Mouse (Mus musculus): Measurements from ENCODE around the gene Kif14. TPM values are rescaled to one million over a fixed set of nuclear protein-coding genes. Genes with fewer than 3 reads are reported as not detected.
A peak's percentile ranks its signal among the peaks of the same experiment; 100 is the strongest.
"Not testable (repeated sequence)": the region's sequence is repeated elsewhere in the genome, so short reads cannot be mapped to it uniquely, and the experiment has no call there.

Kif14 gene
- polyA plus RNA-seq, 2 experiments from 2014 or later: 1.6 to 3.8 TPM

GRCm38 (mm10) chr1:136492232-136492631, 26.1 kb downstream of the Kif14 start:
- no peak for ATAC-seq

GRCm38 (mm10) chr1:136499317-136499716, 33.2 kb downstream of the Kif14 start:
- no peak for ATAC-seq

- ATAC-seq: no peak
Observed at GRCm38 (mm10) chr1:136502936-136503335, 36.8 kb downstream of the Kif14 start.

- ATAC-seq: not testable (repeated sequence)
Observed at GRCm38 (mm10) chr1:136506255-136506654, 40.1 kb downstream of the Kif14 start.

DNA sequence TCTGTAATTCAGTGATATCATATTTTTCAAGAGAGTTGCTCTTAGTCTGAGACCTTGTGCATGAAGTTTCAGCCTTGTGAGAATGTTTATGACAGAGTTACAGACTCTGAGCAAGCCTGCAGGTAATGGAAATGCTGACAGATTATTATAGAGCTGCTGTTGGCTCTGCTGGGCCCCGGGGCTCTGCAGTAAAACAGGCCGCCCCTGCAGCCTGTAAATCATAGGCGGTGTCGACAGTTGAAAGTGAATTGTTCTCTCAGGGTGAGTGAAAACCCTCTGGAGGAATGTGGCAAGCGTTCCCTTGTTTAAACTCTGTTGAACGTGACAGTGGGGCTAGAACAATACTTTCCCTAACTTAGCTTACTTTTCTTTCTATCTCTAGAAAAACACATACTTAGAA, 46.2 kb downstream of the Kif14 start:
- ATAC-seq: no peak

- ATAC-seq: no peak
Observed at GRCm38 (mm10) chr1:136513181-136513580, 47.0 kb downstream of the Kif14 start.

GRCm38 (mm10) chr1:136518699-136519356, 52.7 kb downstream of the Kif14 start:
- ATAC-seq: no peak

- no peak for ATAC-seq
Observed at GRCm38 (mm10) chr1:136521363-136521937, 55.3 kb downstream of the Kif14 start.

GRCm38 (mm10) chr1:136524917-136525316, 58.8 kb downstream of the Kif14 start:
- peak; percentile 46 for ATAC-seq

DNA sequence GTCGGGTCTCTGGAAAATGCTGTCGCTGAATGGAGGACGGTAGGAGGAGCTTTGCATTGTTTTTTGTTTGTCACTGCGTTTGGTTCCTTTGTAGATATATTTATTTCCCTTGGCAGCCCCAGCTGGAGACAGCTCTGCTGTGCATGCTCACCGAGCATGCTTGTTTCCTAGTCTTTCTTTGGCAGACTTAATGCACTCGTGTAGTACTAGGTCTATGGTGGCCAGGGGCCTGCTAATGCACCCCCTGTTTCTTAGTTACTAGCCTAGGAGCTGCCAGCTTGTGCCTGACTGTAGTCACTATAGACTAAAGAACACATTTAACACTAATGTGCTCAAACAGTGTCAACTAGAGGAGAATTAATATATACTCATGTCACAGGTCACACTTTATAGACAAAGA, 59.7 kb downstream of the Kif14 start:
- no peak for ATAC-seq

GRCm38 (mm10) chr1:136527163-136527562, 61.0 kb downstream of the Kif14 start:
- ATAC-seq: no peak

- ATAC-seq: no peak
Observed at GRCm38 (mm10) chr1:136532556-136532955, 66.4 kb downstream of the Kif14 start.

GRCm38 (mm10) chr1:136536947-136537346, 70.8 kb downstream of the Kif14 start:
- no peak for ATAC-seq

DNA sequence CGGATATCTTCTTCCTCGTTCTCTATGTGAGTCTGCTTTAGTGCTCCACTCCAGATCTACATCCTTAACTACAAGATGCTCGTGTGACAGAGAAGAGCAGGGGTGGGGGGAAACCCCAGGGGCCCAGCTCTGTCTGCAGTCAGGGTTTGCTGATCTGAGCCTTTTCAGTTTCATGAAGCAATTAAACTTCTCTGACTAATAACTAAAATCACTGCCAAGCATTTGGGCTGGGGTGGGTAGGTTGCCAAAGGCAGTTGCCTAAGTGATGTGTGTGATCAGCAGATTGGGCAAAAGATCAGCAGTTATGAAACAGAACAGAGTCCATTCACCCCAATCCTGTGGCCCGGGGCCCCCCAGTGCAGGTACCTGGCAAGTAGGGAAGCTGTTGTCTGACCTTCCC, 72.1 kb downstream of the Kif14 start:
- peak; percentile 90 for ATAC-seq

- ATAC-seq: no peak
Observed at GRCm38 (mm10) chr1:136540407-136540895, 74.3 kb downstream of the Kif14 start.

DNA sequence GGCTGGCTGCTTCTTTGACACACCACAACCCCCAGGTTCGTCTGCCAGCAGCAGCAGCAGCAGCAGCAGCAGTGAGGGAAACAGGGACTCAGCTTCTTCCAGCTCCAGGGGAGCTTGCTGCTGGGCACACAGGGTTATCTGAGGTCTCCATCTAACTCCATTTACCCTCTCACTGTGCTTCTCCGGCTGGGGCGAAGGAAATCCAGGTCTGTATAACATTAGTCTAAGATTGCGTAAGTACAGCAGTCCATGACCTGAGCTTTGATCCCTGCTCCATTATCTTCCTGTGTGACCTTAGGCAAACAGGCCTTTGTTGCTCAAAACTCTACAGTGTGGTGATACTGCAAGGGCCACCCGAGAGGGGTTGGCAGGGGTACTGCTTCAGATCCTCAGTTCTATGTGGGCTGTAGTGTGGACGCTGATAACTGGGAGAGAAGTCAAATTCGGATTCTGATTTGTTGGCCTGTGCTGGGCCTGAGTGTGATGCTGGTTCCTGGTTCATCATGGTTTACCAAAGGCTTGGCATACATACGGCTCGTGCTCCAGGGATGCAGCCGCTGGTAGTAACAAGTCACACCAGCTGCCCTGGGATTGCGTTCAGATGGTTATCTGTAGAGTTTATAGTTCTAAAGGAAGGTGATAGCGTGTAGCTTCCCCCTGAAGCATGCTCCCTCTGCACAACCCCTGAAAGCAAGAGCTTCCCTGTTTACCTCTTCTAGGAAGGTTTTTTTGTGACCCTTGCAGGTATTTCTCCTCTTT, 75.7 kb downstream of the Kif14 start:
- ATAC-seq: no peak

DNA sequence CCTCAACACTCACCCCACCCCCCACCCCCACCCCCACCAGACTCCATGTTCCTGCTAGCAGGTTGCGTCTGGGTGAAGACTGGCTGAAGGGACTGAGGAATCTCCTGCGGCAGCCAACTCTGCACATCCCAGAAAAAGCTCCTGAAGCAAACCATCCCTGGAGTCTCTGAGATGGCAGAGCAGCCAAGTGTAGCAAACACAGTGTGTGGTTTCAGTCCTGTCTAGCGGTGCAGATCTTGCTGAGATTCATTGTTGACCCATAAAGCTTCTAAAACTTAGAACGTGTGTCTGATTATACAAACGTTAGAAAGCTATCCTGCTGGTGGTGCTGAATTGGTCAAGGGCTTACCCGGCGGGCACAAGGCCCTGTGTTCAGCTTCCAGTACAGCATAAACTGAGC, 77.8 kb downstream of the Kif14 start:
- no peak for ATAC-seq

DNA sequence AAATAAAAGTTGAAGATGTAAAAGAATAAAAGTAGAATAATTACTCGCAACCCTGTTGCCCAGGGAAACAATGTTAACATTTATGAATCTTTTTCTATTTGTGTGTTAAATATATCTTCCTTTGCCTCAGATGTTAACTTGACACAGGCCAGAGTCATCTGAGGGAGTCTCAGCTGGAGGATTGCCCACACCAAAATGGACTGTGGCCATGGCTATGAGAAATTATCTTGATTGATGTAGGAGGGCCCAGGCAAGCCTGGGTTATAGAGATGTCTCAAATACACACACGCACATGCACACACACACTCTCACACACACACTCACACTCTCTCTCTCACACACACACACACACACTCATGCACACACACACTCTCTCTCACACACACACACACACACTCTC, 80.9 kb downstream of the Kif14 start:
- ATAC-seq: no peak

GRCm38 (mm10) chr1:136550285-136550684, 84.1 kb downstream of the Kif14 start:
- no peak for ATAC-seq

DNA sequence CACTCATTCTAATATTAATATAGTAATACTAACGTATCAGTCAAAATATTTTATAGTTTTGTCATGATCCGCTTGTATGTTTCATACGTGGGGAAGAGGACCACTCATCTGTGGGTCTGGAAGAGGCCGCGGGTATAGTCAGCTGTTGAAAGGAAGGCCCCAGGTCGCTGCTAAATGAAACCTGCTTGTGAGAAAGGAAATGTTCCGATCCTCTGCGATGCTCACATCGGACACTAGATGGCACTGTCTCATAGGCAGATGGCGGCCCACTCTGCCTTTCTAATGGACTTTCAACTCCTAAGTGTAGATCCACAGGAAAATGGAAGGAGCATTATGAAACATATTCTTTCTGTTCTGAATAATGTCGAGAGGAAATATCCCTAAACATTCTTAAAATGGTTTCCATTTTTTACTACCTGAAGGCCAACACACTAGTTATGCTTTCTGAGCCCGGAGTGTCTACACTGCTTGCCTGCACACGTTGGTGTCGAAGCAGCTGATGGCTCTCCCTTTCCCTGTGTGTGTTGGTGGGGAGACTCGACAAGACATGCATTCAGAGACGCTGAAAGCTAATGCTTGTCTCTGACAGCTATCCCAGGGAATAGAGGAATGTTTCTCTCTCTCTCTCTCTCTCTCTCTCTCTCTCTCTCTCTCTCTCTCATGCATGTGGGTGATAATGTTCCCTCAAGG, 84.9 kb downstream of the Kif14 start:
- peak; percentile 43 for ATAC-seq

DNA sequence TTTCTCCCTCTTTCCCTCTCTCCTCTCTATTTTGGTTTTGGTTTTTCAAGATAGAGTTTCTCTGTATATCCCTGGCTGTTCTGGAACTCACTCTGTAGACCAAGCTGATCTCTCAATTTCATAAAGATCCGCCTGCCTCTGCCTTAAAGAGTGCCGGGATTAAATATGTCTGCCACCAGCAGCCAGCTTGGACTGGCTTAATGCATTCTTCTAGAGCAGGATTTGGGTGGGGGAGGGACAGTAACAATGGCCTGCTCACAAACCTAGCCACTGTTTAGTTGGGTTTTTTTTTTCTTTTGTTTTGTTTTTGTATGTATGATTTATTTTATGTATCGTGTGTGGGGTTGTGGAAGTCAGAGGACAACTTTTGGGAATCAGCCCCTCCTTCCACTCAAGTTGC, 88.5 kb downstream of the Kif14 start:
- ATAC-seq: no peak

DNA sequence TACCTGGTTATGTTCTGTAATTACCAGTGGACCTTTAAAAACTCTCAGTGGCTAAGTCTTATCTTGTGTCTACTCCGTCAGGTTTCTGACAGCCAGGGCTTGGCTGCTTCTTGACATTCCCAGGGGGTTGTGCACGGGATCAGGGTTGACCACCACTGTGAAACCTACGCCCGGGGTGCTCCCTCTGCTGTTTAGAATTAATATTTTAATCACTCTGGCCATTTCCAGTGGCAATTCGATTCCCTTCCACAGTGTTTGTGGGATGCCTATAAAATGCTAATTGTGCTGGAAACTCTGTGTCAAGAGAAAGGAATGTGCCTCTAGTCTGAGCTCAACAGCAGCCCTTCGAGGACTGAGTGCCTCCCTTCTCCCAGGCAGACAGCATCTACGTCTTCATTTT, 89.7 kb downstream of the Kif14 start:
- ATAC-seq: no peak

GRCm38 (mm10) chr1:136556643-136557042, 90.5 kb downstream of the Kif14 start:
- ATAC-seq: not testable (repeated sequence)

All from activated CD4-positive, CD25-positive, alpha-beta regulatory T cell, adult 4 months (primary cell).